Mouse (Mus musculus): ENCODE data around the gene Ugt1a10. TPM values are rescaled to one million over a fixed set of nuclear protein-coding genes. Genes with fewer than 3 reads are reported as not detected.

Gene Ugt1a10
- total RNA-seq, 2 experiments from 2014 or later = not detected

GRCm38 (mm10) chr1:88229986-88230385 is 174.8 kb downstream of the Ugt1a10 start:
- DNase-seq (ENCODE audit: low spot score in 2 of 2) = no peak

- DNase-seq (ENCODE audit: low spot score in 2 of 2) = no peak
Observed at GRCm38 (mm10) chr1:88230421-88230820, 175.2 kb downstream of the Ugt1a10 start.

- no peak for DNase-seq (ENCODE audit: low spot score in 2 of 2)
Observed at GRCm38 (mm10) chr1:88230981-88231802, 176.0 kb downstream of the Ugt1a10 start.

GRCm38 (mm10) chr1:88231803-88232499 is 176.8 kb downstream of the Ugt1a10 start:
- no peak for DNase-seq (ENCODE audit: low spot score in 2 of 2)

DNA sequence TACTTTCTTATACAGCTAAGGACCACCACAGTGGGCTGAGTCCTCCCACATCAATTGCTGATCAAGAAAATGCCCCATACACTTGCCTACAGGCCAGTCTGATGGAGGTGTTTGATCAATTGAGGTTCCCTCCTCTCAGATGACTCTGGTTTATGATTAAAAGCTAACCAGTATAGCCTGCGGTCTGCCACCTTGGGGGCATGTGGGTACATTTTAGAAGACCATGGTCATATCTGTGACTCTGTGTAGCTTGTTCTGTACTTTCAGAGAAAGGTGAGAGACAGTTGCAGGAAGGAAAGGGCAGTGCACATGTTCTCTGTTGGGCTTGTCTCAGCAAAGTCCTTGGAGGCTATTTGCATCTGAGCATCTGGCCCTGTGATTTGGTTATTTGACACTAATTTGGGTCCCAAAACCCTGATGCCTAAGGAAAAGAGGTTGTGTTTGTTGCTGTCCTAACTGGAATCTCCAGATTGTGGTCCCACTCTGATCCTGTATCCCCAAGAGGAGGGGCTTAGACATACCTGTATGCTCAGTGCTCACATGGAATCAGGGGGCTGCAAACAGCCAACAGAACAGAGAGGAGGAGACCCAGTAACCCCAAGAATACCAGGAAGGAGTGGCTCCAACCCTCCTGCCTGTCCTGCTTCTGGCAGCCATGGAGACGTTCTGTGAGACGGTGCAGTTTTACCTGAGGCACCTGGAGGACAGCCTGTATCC is 177.6 kb downstream of the Ugt1a10 start:
- no peak for DNase-seq (ENCODE audit: low spot score in 2 of 2)

GRCm38 (mm10) chr1:88233421-88234247 is 178.4 kb downstream of the Ugt1a10 start:
- no peak for DNase-seq (ENCODE audit: low spot score in 2 of 2)

GRCm38 (mm10) chr1:88234248-88234610 is 179.0 kb downstream of the Ugt1a10 start:
- DNase-seq (ENCODE audit: low spot score in 2 of 2) = no peak

- DNase-seq (ENCODE audit: low spot score in 2 of 2) = no peak
Observed at GRCm38 (mm10) chr1:88234646-88235045, 179.5 kb downstream of the Ugt1a10 start.

- DNase-seq (ENCODE audit: low spot score in 2 of 2) = no peak
Observed at GRCm38 (mm10) chr1:88235046-88235893, 180.1 kb downstream of the Ugt1a10 start.

GRCm38 (mm10) chr1:88235894-88236415 is 180.8 kb downstream of the Ugt1a10 start:
- DNase-seq (ENCODE audit: low spot score in 2 of 2) = no peak

DNA sequence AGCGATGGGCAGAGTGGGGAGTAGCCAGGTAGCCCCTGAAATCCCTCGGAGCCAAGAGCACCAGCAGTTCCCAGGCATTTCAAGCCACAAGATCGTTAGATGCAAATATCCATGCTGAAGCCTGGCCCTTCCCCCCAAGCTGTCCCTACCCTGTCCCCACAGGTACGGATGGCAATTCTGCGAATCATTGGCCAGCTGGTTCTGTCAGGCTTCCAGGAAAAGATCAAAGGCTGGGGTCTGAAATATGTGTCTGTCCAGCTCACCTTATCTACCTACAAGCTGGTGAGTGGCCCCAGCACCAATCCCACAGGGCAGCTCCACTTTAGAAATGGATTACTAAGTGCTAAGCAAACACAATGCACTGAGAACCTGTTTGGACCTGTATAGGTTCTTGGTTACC is 182.1 kb downstream of the Ugt1a10 start:
- no peak for DNase-seq (ENCODE audit: low spot score in 2 of 2)

DNA sequence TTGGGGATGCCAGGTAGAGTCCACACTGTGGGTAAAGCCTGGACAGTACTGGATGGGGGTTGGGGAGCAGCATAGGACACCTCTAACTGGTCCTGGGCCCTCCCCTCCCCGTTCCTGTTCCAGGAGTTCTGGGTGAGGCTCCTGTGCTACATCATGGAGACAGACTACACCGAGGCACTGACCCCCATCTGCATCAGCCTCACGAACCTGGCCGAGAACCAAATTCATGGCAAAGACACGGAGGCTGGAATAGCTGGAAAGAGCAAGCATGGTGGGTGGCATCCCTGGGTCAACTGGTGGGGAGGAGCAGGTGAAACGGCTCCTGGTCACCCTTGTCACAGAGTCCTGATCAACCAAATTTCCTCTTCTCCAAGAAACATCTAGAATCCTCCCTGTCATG is 183.6 kb downstream of the Ugt1a10 start:
- DNase-seq (ENCODE audit: low spot score in 2 of 2) = no peak

GRCm38 (mm10) chr1:88240072-88240471 is 184.9 kb downstream of the Ugt1a10 start:
- DNase-seq (ENCODE audit: low spot score in 2 of 2) = no peak

- no peak for DNase-seq (ENCODE audit: low spot score in 2 of 2)
Observed at GRCm38 (mm10) chr1:88240579-88240978, 185.4 kb downstream of the Ugt1a10 start.

DNA sequence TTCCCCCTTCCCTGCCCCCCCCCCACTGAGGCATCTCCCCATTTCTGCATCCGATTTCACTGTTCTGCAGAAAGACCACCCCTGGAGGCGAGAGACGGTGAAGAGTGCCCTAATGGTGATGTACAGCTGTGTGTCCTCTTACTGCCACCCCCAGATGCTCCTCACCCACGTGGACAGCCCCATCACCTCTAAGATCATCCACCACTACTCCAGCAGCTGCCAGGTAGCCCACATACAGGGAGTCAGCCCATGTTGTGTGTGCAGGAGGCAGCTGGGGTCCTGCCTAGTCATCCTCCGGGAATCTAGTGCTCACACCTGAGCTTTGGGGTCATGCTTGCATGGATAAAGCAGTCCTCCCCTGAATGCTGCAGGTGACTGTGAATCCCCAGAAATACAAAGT is 188.7 kb downstream of the Ugt1a10 start:
- DNase-seq (ENCODE audit: low spot score in 2 of 2) = no peak

DNA sequence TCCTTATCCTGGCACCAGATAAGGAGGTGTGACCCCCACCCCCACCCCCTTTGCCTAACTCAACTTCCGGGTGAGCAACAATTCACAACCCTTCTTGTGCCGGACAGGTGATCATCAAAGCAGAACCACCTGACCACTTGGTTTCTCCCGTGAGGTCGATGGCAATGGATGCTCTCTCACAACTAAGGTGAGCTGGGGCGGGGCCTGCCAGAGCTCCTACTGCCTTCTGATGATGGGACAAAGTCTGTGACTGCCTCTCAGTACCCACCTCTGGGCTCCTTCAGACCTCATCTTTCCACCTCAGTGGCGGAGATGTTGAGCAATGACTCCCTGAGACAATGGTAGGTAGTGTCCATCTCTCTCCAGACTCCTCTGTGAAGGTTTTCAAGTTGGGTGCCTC is 190.7 kb downstream of the Ugt1a10 start:
- no peak for DNase-seq (ENCODE audit: low spot score in 2 of 2)

GRCm38 (mm10) chr1:88246386-88246785 is 191.2 kb downstream of the Ugt1a10 start:
- DNase-seq (ENCODE audit: low spot score in 2 of 2) = no peak

GRCm38 (mm10) chr1:88247660-88248059 is 192.5 kb downstream of the Ugt1a10 start:
- DNase-seq (ENCODE audit: low spot score in 2 of 2) = no peak

GRCm38 (mm10) chr1:88248658-88249057 is 193.5 kb downstream of the Ugt1a10 start:
- DNase-seq (ENCODE audit: low spot score in 2 of 2) = no peak

- no peak for DNase-seq (ENCODE audit: low spot score in 2 of 2)
Observed at GRCm38 (mm10) chr1:88249596-88249995, 194.4 kb downstream of the Ugt1a10 start.
